Mouse (Mus musculus): ENCODE measurements around the gene Gm21964. TPM values are rescaled to one million over a fixed set of nuclear protein-coding genes. Genes with fewer than 3 reads are reported as not detected.

The Gm21964 gene
- polyA plus RNA-seq, 3 experiments from 2014 or later = not detected

Other genes with a start within 250 kb of the Gm21964 start
- 1 to 10 TPM in 2 of 3 experiments, under 1 TPM in 1; 0.66 to 1.7 (median 1.1) TPM for gene Phlpp2, start 232.7 kb upstream of the Gm21964 start, polyA plus RNA-seq (2017; shearing (Covaris generic))
- gene Marveld3, start 139.0 kb upstream of the Gm21964 start, polyA plus RNA-seq (2017; shearing (Covaris generic)) = not detected
- not detected for gene Tat, start 110.8 kb upstream of the Gm21964 start, polyA plus RNA-seq (2017; shearing (Covaris generic))
- not detected for gene Chst4, start 61.5 kb upstream of the Gm21964 start, polyA plus RNA-seq (2017; shearing (Covaris generic))
- gene Zfp612, start 21.5 kb upstream of the Gm21964 start, polyA plus RNA-seq (2017; shearing (Covaris generic)) = 1 to 10 TPM; 3.0 to 7.1 (median 4.1) TPM
- gene Gm17720, start 1.5 kb downstream of the Gm21964 start, polyA plus RNA-seq (2017; shearing (Covaris generic)) = not detected
- gene Calb2, start 67.0 kb downstream of the Gm21964 start, polyA plus RNA-seq (2017; shearing (Covaris generic)) = not detected
- gene Cmtr2, start 114.5 kb downstream of the Gm21964 start, polyA plus RNA-seq (2017; shearing (Covaris generic)) = 1 to 10 TPM; 5.8 to 9.5 (median 6.9) TPM
- gene Hydin, start 165.8 kb downstream of the Gm21964 start, polyA plus RNA-seq (2017; shearing (Covaris generic)) = under 1 TPM in 1 of 3 experiments, not detected in 2; 0.20 TPM

Data from inflammation-experienced regulatory T-cells, adult 6 months (primary cell).